Mouse (Mus musculus): ENCODE results near the gene Papolg. TPM values are rescaled to one million over a fixed set of nuclear protein-coding genes. Genes with fewer than 3 reads are reported as not detected.

Gene Papolg
- polyA plus RNA-seq, 1 experiment: 3.2 TPM

- peaks cover 26% of the 10 kb centered on the region for H3K36me3 ChIP-seq (ENCODE audit: control insufficient read depth, insufficient read depth)
- TF ChIP-seq REST (IDR thresholded peaks at IDR 0.05; ENCODE audit: insufficient read depth, insufficient read length): no peak
- TF ChIP-seq TCF3 (IDR thresholded peaks at IDR 0.05; ENCODE audit: insufficient read length, low read depth): no peak
- no peak for TF ChIP-seq TCF12 (IDR thresholded peaks at IDR 0.05; ENCODE audit: insufficient read depth, poor library complexity, severe bottlenecking)
- no peaks in the 10 kb centered on the region for H3K79me2 ChIP-seq (ENCODE audit: control insufficient read depth, insufficient read depth)
- no peak overlapping the region for H3K4me3 ChIP-seq
- H3ac ChIP-seq (ENCODE audit: control insufficient read depth, insufficient read length): no peak overlapping the region
- no peaks in the 10 kb centered on the region for H3K27me3 ChIP-seq (ENCODE audit: control insufficient read depth, insufficient read depth, insufficient read length)
- no peak overlapping the region for H3K4me2 ChIP-seq (ENCODE audit: low read depth)
Observed at GRCm38 (mm10) chr11:23856054-23856722, 38.9 kb downstream of the Papolg start.

GRCm38 (mm10) chr11:23855182-23855802, 39.8 kb downstream of the Papolg start:
- H3ac ChIP-seq (ENCODE audit: control insufficient read depth, insufficient read length): no peak overlapping the region
- TF ChIP-seq E2F4 (IDR thresholded peaks at IDR 0.05; ENCODE audit: insufficient read depth): no peak
- peak; percentile 26 for TF ChIP-seq POLR2AphosphoS2 (IDR thresholded peaks at IDR 0.05; ENCODE audit: insufficient read length, low read depth)
- no peak for TF ChIP-seq MYOG (IDR thresholded peaks at IDR 0.05; ENCODE audit: control insufficient read depth in 1 of 3, insufficient read depth in 1 of 3, insufficient read length in 2 of 3, low read depth in 2 of 3)

GRCm38 (mm10) chr11:23853306-23853705, 41.7 kb downstream of the Papolg start:
- Histone ChIP-seq H3ac (ENCODE audit: control insufficient read depth, insufficient read length) (no peak overlapping the region), H3K27me3 (ENCODE audit: control insufficient read depth, insufficient read depth, insufficient read length) (no peaks in the 10 kb centered on the region), H3K4me2 (ENCODE audit: low read depth) (no peak overlapping the region), H3K79me2 (ENCODE audit: control insufficient read depth, insufficient read depth) (no peaks in the 10 kb centered on the region), H3K36me3 (ENCODE audit: control insufficient read depth, insufficient read depth) (peaks cover under 1% of the 10 kb centered on the region), H3K4me3 (no peak overlapping the region)
- no peak for TF ChIP-seq TCF3 (IDR thresholded peaks at IDR 0.05; ENCODE audit: insufficient read length, low read depth)
- TF ChIP-seq REST (IDR thresholded peaks at IDR 0.05; ENCODE audit: insufficient read depth, insufficient read length): no peak
- TF ChIP-seq E2F4 (IDR thresholded peaks at IDR 0.05; ENCODE audit: insufficient read depth): no peak
- no peak for TF ChIP-seq MYOD1 (IDR thresholded peaks at IDR 0.05; ENCODE audit: control insufficient read depth in 1 of 3, insufficient read length in 2 of 3, low read depth in 2 of 3)
- no peak for TF ChIP-seq TCF12 (IDR thresholded peaks at IDR 0.05; ENCODE audit: insufficient read depth, poor library complexity, severe bottlenecking)
- TF ChIP-seq MAX (IDR thresholded peaks at IDR 0.05; ENCODE audit: low read depth): no peak
- TF ChIP-seq POLR2AphosphoS2 (IDR thresholded peaks at IDR 0.05; ENCODE audit: insufficient read length, low read depth): no peak

More at GRCm38 (mm10) chr11:23855182-23855802, 39.8 kb downstream of the Papolg start:
- H3K4me3 ChIP-seq: no peak overlapping the region
- H3K79me2 ChIP-seq (ENCODE audit: control insufficient read depth, insufficient read depth): no peaks in the 10 kb centered on the region
- peaks cover 17% of the 10 kb centered on the region for H3K36me3 ChIP-seq (ENCODE audit: control insufficient read depth, insufficient read depth)
- H3K4me2 ChIP-seq (ENCODE audit: low read depth): no peak overlapping the region
- no peaks in the 10 kb centered on the region for H3K27me3 ChIP-seq (ENCODE audit: control insufficient read depth, insufficient read depth, insufficient read length)

- Histone ChIP-seq H3K36me3 (ENCODE audit: control insufficient read depth, insufficient read depth) (no peaks in the 10 kb centered on the region), H3K27me3 (ENCODE audit: control insufficient read depth, insufficient read depth, insufficient read length) (peaks cover 5% of the 10 kb centered on the region), H3K4me3 (no peak overlapping the region), H3K79me2 (ENCODE audit: control insufficient read depth, insufficient read depth) (no peaks in the 10 kb centered on the region), H3ac (ENCODE audit: control insufficient read depth, insufficient read length) (no peak overlapping the region), H3K4me2 (ENCODE audit: low read depth) (no peak overlapping the region)
- TF ChIP-seq USF1 (IDR thresholded peaks at IDR 0.05; ENCODE audit: low read depth) (peak; percentile 1), REST (IDR thresholded peaks at IDR 0.05; ENCODE audit: insufficient read depth, insufficient read length) (no peak)
Observed at GRCm38 (mm10) chr11:23846016-23846815, 48.8 kb downstream of the Papolg start.

- Histone ChIP-seq H3ac (ENCODE audit: control insufficient read depth, insufficient read length) (no peak overlapping the region), H3K4me3 (no peak overlapping the region), H3K4me2 (ENCODE audit: low read depth) (no peak overlapping the region), H3K79me2 (ENCODE audit: control insufficient read depth, insufficient read depth) (no peaks in the 10 kb centered on the region), H3K36me3 (ENCODE audit: control insufficient read depth, insufficient read depth) (no peaks in the 10 kb centered on the region), H3K27me3 (ENCODE audit: control insufficient read depth, insufficient read depth, insufficient read length) (no peaks in the 10 kb centered on the region)
- no peak for TF ChIP-seq POLR2AphosphoS2 (IDR thresholded peaks at IDR 0.05; ENCODE audit: insufficient read length, low read depth)
- TF ChIP-seq POLR2A (IDR thresholded peaks at IDR 0.05; ENCODE audit: insufficient read length, low read depth): no peak
- no peak for TF ChIP-seq E2F4 (IDR thresholded peaks at IDR 0.05; ENCODE audit: insufficient read depth)
- no peak for TF ChIP-seq USF1 (IDR thresholded peaks at IDR 0.05; ENCODE audit: low read depth)
- no peak for TF ChIP-seq SRF (IDR thresholded peaks at IDR 0.05; ENCODE audit: control insufficient read depth, insufficient read length, low read depth)
- no peak for TF ChIP-seq REST (IDR thresholded peaks at IDR 0.05; ENCODE audit: insufficient read depth, insufficient read length)
- no peak for TF ChIP-seq MYOD1 (IDR thresholded peaks at IDR 0.05; ENCODE audit: control insufficient read depth in 1 of 3, insufficient read length in 2 of 3, low read depth in 2 of 3)
- TF ChIP-seq TCF3 (IDR thresholded peaks at IDR 0.05; ENCODE audit: insufficient read length, low read depth): no peak
- TF ChIP-seq TCF12 (IDR thresholded peaks at IDR 0.05; ENCODE audit: insufficient read depth, poor library complexity, severe bottlenecking): no peak
- no peak for TF ChIP-seq MAX (IDR thresholded peaks at IDR 0.05; ENCODE audit: low read depth)
- no peak for TF ChIP-seq CEBPB (IDR thresholded peaks at IDR 0.05; ENCODE audit: insufficient read depth, poor library complexity, severe bottlenecking)
- TF ChIP-seq MYOG (IDR thresholded peaks at IDR 0.05; ENCODE audit: control insufficient read depth in 1 of 3, insufficient read depth in 1 of 3, insufficient read length in 2 of 3, low read depth in 2 of 3): no peak
Observed at GRCm38 (mm10) chr11:23823244-23823643, 71.8 kb downstream of the Papolg start.

All from myocyte (in vitro differentiated cells).